9 mouse cellular contexts compared by ENCODE assay signal in genomic region chr2:69884581-69884980, GRCm38 (mm10). TPM values are rescaled to one million over a fixed set of nuclear protein-coding genes. Genes with fewer than 3 reads are reported as not detected.
DNase-seq lines count a peak whose midpoint lies in the region; ATAC-seq and TF ChIP-seq lines count a peak whose summit lies in the region.
"Had no signal": no experiment of that assay in that cellular context is flagged by ENCODE, and none has a peak within 500 bp of the region (broad histone marks: within the 10 kb centered on the region; RNA-seq: fewer than 3 reads in every experiment).

No protein-coding gene starts in this region.

- no peak overlapping the region for H3K27ac ChIP-seq in heart, embryonic 14.5 days (replicated peaks in 1 of 2; ENCODE audit: control insufficient read depth in 1 of 2, insufficient read depth in 1 of 2, low read depth in 2 of 2, low read length in 2 of 2)
- no peak overlapping the region for H3K27ac ChIP-seq in hindbrain, embryonic 11.5 days (ENCODE audit: low read depth, low read length)
- no peak overlapping the region for H3K27ac ChIP-seq in midbrain, embryonic 11.5 days (ENCODE audit: low read depth, low read length)

- peak overlapping the region in 1 of 2 experiments; percentile 52; a peak in 2 of 4 replicates for H3K4me3 ChIP-seq in heart, embryonic 14.5 days (ENCODE audit: control insufficient read depth in 1 of 2, insufficient read depth in 1 of 2, low read depth in 1 of 2, low read length in 2 of 2)
- H3K4me3 ChIP-seq in G1E (ENCODE audit: low read depth, low read length) = peak overlapping the region; percentile 80
- H3K4me3 ChIP-seq in hindbrain, embryonic 11.5 days (ENCODE audit: low read depth, low read length) = peak overlapping the region; percentile 57
- peak overlapping the region; percentile 60 for H3K4me3 ChIP-seq in midbrain, embryonic 11.5 days (ENCODE audit: low read depth, low read length)

- peak overlapping the region; percentile 80 for H3K9ac ChIP-seq in heart, embryonic 14.5 days (ENCODE audit: low read length)
- no peak overlapping the region for H3K9ac ChIP-seq in hindbrain, embryonic 11.5 days (ENCODE audit: low read depth, low read length)
- H3K9ac ChIP-seq in midbrain, embryonic 11.5 days (ENCODE audit: low read length) = peak overlapping the region; percentile 88

- no peaks in the 10 kb centered on the region for H3K9me3 ChIP-seq in heart, embryonic 14.5 days (ENCODE audit: control insufficient read depth, low read length)
- H3K9me3 ChIP-seq in G1E (replicated peaks) = no peaks in the 10 kb centered on the region
- no peaks in the 10 kb centered on the region for H3K9me3 ChIP-seq in hindbrain, embryonic 11.5 days (ENCODE audit: control insufficient read depth, low read length)
- H3K9me3 ChIP-seq in midbrain, embryonic 11.5 days (ENCODE audit: control insufficient read depth, low read length) = no peaks in the 10 kb centered on the region

- H3K4me2 ChIP-seq in heart, embryonic 14.5 days (ENCODE audit: low read length) = peak overlapping the region; percentile 86
- H3K4me2 ChIP-seq in hindbrain, embryonic 11.5 days (replicated peaks; ENCODE audit: low read depth, low read length) = peak overlapping the region; percentile 73
- peak overlapping the region; percentile 87 for H3K4me2 ChIP-seq in midbrain, embryonic 11.5 days

- H3K27me3 ChIP-seq in heart, embryonic 14.5 days (ENCODE audit: control insufficient read depth, insufficient read depth, low read length) = no peaks in the 10 kb centered on the region
- no peaks in the 10 kb centered on the region for H3K27me3 ChIP-seq in G1E (ENCODE audit: insufficient read depth, low read length)
- no peaks in the 10 kb centered on the region for H3K27me3 ChIP-seq in hindbrain, embryonic 11.5 days (ENCODE audit: control insufficient read depth, insufficient read depth, low read length)
- H3K27me3 ChIP-seq in midbrain, embryonic 11.5 days (ENCODE audit: control insufficient read depth, insufficient read depth, low read length) = no peaks in the 10 kb centered on the region

- no peak for ATAC-seq in heart, embryonic 14.5 days (ENCODE audit: insufficient number of reproducible peaks, insufficient read depth, low FRiP score, low read depth)
- ATAC-seq in G1E (ENCODE audit: extremely low read depth, insufficient number of reproducible peaks, low FRiP score, poor library complexity, severe bottlenecking) = no peak
- no peak for ATAC-seq in hindbrain, embryonic 11.5 days (ENCODE audit: low FRiP score)
- no peak for ATAC-seq in midbrain, embryonic 11.5 days (ENCODE audit: low FRiP score)

- H3K4me1 ChIP-seq in heart, embryonic 14.5 days (ENCODE audit: control insufficient read depth in 2 of 2, insufficient read depth in 2 of 2, low read length in 2 of 2) = peaks cover 0 to 6% of the 10 kb centered on the region in 2 experiments; a peak in 1 of 4 replicates
- H3K4me1 ChIP-seq in G1E (ENCODE audit: insufficient read depth, low read depth, low read length) = peaks cover 22% of the 10 kb centered on the region
- H3K4me1 ChIP-seq in hindbrain, embryonic 11.5 days (replicated peaks; ENCODE audit: control insufficient read depth, insufficient read depth, low read length) = no peaks in the 10 kb centered on the region
- H3K4me1 ChIP-seq in midbrain, embryonic 11.5 days (ENCODE audit: control insufficient read depth, insufficient read depth, low read length) = peaks cover 5% of the 10 kb centered on the region; the same call in 1 of the 2 replicates

- H3K36me3 ChIP-seq in heart, embryonic 14.5 days (ENCODE audit: control insufficient read depth, insufficient read depth, low read length) = no peaks in the 10 kb centered on the region
- peaks cover 16% of the 10 kb centered on the region for H3K36me3 ChIP-seq in G1E (replicated peaks)
- H3K36me3 ChIP-seq in hindbrain, embryonic 11.5 days (ENCODE audit: control insufficient read depth, insufficient read depth, low read length) = no peaks in the 10 kb centered on the region
- H3K36me3 ChIP-seq in midbrain, embryonic 11.5 days (ENCODE audit: control insufficient read depth, insufficient read depth, low read length) = no peaks in the 10 kb centered on the region

- 41% methylated on average over 6 of the region's 6 CpGs for WGBS in heart, embryonic 14.5 days
- WGBS in hindbrain, embryonic 11.5 days = 62% methylated on average over 6 of the region's 6 CpGs
- WGBS in midbrain, embryonic 11.5 days = 65% methylated on average over 6 of the region's 6 CpGs

- DNase-seq in heart, adult 18-20 months = no peak
- DNase-seq in G1E (ENCODE audit: low spot score) = no peak
- DNase-seq in hindbrain, embryonic 11.5 days (ENCODE audit: low spot score) = no peak
- no peak for DNase-seq in midbrain, embryonic 11.5 days (ENCODE audit: low spot score, missing footprints)
- DNase-seq in frontal cortex, postnatal 10 days (ENCODE audit: low spot score in 2 of 2) = no peak
- DNase-seq in adrenal gland, postnatal 36 days = no peak
- no peak for DNase-seq in cerebellum, postnatal 4 days (ENCODE audit: low spot score in 2 of 2)
- DNase-seq: right cerebral cortex, postnatal 4 days had no signal

- TF ChIP-seq CTCF in G1E (IDR thresholded peaks at IDR 0.05; ENCODE audit: low read depth, low read length) = no peak

RNA-seq across cellular contexts. Expression of gene Mettl5, which starts 0.8 kb away (rescaled TPM):
- 39.4 and 44.1 TPM in 2 replicates for polyA plus RNA-seq in heart, embryonic 14.5 days (2014; fragmentation: Nextera tagmentation; extraction: Ambion mirVana)
- 10 to 100 TPM; 21.6 to 22.6 TPM for total RNA-seq in heart, adult 18-20 months (2021)
- total RNA-seq in G1E (2014; fragmentation: Nextera tagmentation) = 28.1 and 37.2 TPM in 2 replicates
- total RNA-seq in G1E (2017) = 30.8 and 36.9 TPM in 2 replicates
- polyA plus RNA-seq in G1E (2012) = 76.4 and 98.6 TPM in 2 replicates
- polyA plus RNA-seq in hindbrain, embryonic 11.5 days (2014; fragmentation: Nextera tagmentation; extraction: Ambion mirVana) = 41.6 and 41.7 TPM in 2 replicates
- polyA plus RNA-seq in midbrain, embryonic 11.5 days (2014; fragmentation: Nextera tagmentation; extraction: Ambion mirVana) = 37.6 and 41.4 TPM in 2 replicates
- 10 to 100 TPM; 16.2 to 23.6 TPM for total RNA-seq in adrenal gland, postnatal 36 days (2021)

RNA-seq across cellular contexts. Expression of gene Ubr3, which starts 12.5 kb away (rescaled TPM):
- polyA plus RNA-seq in heart, embryonic 14.5 days (2014; fragmentation: Nextera tagmentation; extraction: Ambion mirVana) = 17.4 and 19.9 TPM in 2 replicates
- 100 to 1,000 TPM; 120 to 124 TPM for total RNA-seq in heart, adult 18-20 months (2021)
- total RNA-seq in G1E (2014; fragmentation: Nextera tagmentation) = 78.9 and 104 TPM in 2 replicates
- total RNA-seq in G1E (2017) = 33.7 and 40.5 TPM in 2 replicates
- polyA plus RNA-seq in G1E (2012) = 12.7 and 17.0 TPM in 2 replicates
- 16.9 and 18.2 TPM in 2 replicates for polyA plus RNA-seq in hindbrain, embryonic 11.5 days (2014; fragmentation: Nextera tagmentation; extraction: Ambion mirVana)
- 17.1 and 18.9 TPM in 2 replicates for polyA plus RNA-seq in midbrain, embryonic 11.5 days (2014; fragmentation: Nextera tagmentation; extraction: Ambion mirVana)
- total RNA-seq in adrenal gland, postnatal 36 days (2021) = 10 to 100 TPM; 79.7 to 94.1 TPM

RNA-seq across cellular contexts. Expression of gene Ssb, which starts 23.2 kb away (rescaled TPM):
- polyA plus RNA-seq in heart, embryonic 14.5 days (2014; fragmentation: Nextera tagmentation; extraction: Ambion mirVana) = 186 and 187 TPM in 2 replicates
- 10 to 100 TPM; 58.9 to 66.2 TPM for total RNA-seq in heart, adult 18-20 months (2021)
- total RNA-seq in G1E (2014; fragmentation: Nextera tagmentation) (427 and 594 TPM in 2 replicates), G1E (2017) (492 and 574 TPM in 2 replicates)
- polyA plus RNA-seq in G1E (2012) = 29.4 and 41.7 TPM in 2 replicates
- polyA plus RNA-seq in hindbrain, embryonic 11.5 days (2014; fragmentation: Nextera tagmentation; extraction: Ambion mirVana) = 408 and 410 TPM in 2 replicates
- 440 and 468 TPM in 2 replicates for polyA plus RNA-seq in midbrain, embryonic 11.5 days (2014; fragmentation: Nextera tagmentation; extraction: Ambion mirVana)
- 100 to 1,000 TPM; 175 to 188 TPM for total RNA-seq in adrenal gland, postnatal 36 days (2021)
